Mouse (Mus musculus) hindlimb bud, embryonic 11.5 days (tissue): ENCODE data around the gene Mrpl51.

Source experiments
- DNase-seq: peaks from one replicate; pipeline ENCODE4 v3.0.0-alpha.2; 2012; ENCODE audit warnings: low read depth, low spot score; ENCODE audit errors: extremely low spot score

Gene Mrpl51

DNA sequence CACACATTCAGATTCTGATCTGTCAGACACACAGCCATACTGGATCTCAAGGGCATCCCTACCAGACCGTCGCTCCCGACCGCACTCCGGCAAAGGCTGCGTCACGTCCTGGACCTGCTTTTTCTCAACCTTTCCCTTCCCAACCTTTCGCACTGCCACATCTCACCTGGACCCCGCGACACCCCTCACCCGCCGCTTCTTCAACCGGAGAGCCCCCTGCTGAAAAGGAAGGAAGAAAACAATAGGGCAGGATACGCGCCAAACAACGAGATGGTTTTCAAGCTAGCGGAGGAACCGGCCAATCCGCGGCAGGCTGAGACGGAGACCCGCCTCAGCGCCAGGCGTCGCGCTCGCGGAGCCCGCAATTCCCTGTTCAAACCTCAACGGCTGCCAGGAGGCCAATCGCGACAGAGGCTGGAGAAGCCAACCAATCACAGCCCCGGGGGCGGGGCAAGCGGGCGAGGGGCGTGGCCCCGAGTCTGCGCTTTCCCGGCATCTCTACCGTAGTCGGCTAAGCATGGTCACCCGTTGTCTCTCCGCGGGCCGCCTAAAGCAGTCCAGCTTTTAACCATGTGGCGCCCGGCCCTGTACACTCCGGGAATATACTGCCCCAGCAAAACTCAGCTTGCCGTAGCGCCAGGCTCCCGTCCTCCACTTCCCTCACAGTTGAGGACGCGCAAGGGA lies at the start of gene Mrpl51, which contains the start of gene Ncapd2:
TSS of gene Mrpl51 (plus strand) at position 470 of the 684 bp plus-strand sequence.
TSS of gene Ncapd2 (minus strand) at position 370 of the 684 bp plus-strand sequence.
- peak; percentile 85 for DNase-seq

DNA sequence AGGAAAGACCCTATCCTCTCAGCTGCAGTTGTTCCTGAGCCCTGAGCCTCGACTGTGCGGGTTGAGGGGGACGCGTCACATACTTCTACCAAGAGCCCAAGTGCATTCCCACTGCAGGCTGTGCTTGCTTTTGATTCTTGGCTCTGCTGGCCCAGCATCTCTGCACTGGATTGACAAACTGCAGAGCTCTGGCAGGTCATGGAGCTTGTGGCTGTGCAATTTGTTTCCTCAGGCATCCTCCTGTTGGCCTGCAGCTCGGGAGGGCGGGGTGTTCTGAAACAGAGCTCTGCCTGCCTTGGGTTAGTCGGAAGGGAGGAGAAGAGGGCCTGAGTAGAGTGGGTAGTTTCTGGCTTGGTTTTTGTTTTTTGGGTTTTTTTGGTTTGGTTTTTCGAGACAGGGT lies 49.2 kb upstream of the Mrpl51 start:
- DNase-seq = no peak

DNA sequence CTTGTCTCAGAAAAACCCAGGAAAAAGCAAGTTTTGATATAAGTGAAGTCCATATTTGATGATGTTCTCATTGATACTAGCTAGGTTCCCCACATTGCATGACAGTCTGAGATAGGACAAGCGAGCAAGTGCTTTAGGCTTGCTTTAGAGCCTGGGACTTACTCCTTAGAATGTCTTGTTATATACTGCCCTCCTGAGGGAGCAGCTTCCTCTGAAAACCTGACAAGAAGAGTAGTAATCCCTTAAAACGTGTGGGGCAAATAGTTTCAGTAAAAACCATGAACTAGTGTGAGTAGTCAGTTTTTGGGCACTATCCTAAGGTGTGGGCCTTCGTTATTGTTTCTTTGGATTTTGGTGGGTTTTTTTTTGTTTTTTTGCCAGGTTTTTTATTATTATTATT lies 48.5 kb upstream of the Mrpl51 start:
- no peak for DNase-seq

DNA sequence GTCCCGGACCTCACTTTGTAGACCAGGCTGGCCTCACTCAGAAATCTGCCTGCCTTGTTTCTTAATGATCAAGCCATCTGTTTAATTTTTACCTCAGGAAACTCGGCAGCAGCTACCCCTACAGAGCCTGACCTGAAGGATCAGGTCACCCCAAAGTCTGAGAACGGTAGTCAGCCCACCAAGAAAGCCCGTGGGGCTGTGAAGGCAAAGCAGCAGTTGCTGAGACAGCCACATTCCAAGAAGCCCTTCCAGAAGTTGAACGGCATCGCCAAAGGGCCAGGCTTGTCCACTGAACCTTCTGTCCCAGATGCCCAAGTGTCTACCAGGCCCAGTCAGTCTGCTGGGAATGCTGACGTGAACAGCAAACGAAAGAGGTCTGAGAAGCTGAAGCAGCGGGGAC lies 47.7 kb upstream of the Mrpl51 start:
- DNase-seq = no peak

DNA sequence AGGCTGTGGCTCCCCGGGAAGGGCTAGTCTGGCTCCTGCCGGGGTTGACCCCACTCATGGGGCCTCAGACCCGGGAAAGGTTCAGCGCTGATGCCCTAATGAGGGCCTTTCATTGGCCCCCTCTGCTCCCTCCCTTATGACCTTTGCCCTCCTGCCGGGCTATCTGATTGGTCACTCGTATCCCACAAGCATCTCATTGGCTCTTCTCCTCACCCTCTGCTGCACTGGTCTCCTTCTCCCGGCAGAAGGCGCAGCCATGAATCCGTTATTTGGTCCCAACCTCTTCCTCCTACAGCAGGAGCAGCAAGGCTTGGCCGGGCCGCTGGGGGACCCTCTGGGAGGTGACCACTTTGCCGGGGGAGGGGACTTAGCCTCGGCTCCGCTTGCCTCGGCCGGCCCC lies 46.6 kb upstream of the Mrpl51 start, which contains the start of gene Iffo1:
TSS of gene Iffo1 (plus strand) at position 241 of the 400 bp plus-strand sequence.
- no peak for DNase-seq

DNA sequence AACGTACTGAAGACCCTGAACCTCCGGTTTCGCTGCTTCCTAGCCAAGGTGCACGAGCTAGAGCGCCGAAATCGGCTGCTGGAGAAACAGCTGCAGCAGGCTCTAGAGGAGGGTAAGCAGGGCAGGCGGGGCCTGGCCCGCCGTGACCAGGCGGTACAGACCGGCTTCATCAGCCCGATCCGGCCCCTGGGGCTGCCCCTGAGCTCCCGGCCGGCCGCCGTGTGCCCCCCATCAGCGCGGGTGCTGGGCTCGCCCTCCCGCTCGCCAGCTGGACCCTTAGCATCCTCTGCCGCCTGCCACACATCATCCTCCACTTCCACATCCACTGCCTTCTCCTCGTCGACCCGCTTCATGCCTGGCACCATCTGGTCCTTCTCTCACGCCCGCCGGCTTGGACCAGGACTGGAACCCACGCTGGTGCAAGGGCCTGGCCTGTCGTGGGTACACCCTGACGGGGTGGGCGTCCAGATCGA lies 46.1 kb upstream of the Mrpl51 start:
- DNase-seq = no peak

DNA sequence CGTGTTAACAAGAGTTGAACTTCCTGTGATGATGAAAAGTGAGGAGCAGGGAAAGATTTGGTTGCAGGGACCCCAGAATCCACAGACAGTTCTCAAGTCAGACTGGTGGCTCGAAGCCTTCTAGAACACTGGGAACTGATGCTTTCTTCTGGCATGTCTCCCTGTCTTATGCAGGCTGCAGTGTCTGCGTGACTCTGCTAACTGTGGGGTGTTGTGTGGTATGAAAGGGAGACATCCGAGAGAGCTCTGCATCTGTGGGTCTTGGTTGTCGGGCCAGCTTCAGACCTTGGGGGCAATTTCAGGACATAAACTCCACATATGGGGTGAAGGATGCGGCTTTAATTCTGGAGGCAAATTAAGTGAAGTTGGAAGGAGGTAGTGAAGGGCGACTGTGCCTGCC lies 45.5 kb upstream of the Mrpl51 start:
- no peak for DNase-seq

DNA sequence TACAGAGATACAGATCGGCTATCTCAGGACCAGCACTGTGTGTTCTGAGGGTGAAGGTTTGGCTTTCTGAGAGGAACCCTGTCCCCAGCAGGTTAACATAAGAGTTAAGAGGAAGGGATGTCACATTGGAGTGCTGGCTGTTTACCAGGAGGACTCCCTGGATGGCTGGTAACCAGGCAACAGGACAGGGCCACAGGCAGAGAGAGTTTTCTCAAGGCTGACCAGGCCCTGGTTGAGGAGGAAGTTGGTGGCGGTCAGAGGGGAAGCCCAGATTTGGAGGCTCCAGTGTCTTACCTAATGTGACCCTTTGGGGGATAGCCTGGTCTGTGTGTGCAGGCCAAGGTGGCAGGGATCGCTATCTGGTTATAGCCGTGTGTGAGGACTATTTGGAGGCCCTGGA lies 44.8 kb upstream of the Mrpl51 start:
- DNase-seq = no peak

DNA sequence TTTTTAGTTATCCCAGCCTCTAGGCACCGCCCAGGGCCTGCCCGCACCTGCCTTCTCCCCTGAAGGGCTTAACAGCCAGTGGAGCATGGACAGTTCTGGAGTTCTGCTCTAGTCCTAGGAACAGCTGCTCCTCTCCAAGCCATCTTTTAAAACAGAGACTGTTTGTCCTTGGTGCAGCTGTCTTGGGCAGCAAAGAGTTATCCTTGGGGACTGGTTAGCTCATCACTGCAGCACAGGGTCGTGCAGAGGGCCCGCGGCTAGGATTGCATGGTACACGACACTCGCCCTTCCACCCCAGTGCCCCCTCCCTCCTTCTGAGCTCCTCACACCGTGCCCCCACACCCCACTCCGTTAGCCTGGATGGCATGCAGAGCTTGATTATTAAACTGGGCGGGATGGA lies 44.3 kb upstream of the Mrpl51 start:
- no peak for DNase-seq

DNA sequence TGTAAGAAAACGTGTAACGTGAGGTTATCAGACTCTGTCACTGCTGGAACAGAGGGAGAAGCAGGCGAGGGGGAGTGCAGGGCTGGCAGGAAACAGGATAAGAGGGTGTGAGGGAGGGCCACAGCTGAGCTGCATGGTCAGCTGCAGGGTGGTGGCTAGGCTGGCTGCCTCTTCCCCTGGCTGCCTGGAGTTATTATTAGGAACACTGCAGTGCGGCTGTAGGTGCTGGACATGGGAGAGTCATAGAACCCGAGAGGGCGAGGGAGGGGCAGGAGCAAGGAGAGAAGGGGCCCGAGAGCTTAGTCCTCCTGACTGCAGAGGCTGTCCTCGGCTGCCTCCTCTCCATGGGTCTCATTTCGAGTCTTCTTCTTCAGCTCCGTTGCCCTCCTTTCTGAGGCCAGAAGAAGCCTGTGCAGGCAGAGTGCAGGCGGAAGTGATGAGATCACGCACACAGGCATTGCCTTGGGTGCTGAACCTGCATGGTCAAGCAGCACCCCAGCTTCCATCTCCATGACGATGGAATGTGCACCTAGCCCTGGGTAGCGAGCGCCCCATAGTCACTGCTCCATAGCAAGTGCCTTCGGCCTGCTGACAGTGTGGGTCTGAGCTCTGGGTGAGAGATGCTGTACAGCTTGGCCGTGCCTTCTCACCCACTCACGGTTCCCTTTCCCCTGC lies 43.2 kb upstream of the Mrpl51 start:
- DNase-seq = no peak

DNA sequence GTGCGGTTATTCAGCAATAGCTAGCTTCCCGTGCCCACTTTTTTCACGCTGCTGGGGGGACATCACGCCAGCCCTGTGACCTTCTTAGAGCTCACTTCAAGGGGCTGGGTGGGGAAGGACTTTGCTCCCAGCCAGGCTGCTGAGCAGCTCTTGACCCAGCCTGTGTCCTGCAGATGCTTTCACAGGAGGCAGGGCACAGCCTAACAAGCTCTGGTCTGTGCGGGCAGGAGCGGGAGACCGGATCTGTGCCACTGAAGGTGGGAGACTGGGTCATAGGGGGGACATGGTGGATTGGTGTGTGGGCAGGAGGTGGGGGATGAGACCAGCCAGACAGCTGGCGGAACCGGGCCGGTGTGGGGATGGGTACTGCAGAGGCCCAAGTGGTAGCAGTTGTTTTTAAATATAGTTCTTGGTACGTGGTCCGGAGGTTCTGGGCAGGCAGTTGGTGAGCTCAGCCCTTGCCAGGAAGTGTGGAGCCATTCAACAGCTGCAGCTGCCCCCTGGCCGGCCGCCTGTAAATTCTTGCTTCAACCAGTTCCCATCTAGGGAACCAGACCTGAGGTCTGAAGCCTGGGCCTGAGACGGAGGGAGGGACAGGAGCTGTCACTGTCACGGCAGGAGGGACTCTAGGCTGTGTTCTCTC lies 42.6 kb upstream of the Mrpl51 start:
- DNase-seq = no peak

DNA sequence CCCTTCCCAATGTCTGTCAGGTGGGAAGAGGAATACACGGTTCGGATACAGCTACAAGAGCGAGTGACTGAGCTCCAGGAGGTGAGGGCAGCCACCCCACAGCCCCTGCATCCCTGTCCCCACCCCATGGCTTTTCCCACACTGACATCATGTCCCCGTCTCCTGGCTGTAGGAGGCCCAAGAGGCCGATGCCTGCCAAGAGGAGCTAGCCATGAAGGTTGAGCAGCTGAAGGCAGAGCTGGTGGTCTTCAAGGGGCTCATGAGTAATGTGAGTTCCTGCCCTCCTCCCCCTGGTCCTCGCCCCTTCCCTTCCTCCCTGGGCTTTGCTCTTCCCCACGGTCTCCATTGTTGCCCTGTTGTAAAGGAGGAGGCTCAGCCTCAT lies 42.0 kb upstream of the Mrpl51 start:
- DNase-seq = no peak

DNA sequence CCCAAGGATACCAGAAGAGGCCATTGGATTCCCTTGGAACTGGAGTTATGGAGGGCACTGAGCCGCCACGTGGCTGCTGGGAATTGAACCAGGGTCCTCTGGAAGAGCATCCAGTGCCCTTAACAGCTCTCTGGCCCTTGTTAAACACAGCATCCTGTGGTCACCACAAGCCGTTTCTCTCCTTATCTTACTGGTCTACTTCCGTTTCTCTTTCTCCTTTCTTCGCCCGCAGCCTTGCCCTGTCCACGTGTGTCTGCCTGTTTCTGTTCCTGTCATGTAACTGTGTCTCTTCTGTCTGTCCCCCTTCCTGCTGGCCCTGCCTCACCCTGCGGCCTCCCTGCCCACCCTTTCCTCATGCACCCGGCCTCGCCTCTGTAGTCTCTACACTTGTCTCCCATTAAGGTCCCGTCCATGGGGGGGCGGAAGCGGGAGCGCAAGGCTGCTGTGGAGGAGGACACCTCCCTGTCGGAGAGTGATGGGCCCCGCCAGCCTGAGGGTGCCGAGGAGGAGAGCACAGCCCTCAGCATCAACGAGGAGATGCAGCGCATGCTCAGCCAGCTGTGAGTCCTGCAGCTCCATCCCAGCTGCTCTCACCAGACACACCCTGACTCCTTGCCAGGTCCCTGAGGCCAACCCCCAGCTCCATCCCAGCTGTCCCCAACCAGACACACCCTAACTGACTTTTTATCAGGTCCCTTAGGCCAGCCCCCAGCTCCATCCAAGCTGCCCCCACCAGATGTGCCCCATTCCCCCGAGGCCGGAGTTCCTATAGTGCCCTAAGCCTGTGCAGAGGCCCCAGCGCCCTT lies 39.2 kb upstream of the Mrpl51 start:
- DNase-seq = no peak

DNA sequence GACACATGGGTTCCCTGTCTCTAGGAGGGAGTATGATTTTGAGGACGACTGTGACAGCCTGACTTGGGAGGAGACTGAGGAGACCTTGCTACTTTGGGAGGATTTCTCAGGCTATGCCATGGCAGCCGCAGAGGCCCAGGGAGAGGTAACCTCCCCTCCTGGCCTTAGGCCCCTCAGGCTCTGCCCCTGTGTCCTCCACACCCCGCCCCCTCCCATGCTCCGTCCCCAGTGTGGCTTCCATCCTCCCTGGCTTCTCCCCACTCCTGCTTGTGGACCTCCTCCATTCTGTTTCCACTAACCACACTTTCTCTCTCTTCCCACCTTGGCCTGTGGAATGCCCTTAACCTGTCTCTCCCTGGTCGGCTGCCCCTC lies 38.6 kb upstream of the Mrpl51 start:
- DNase-seq = no peak

DNA sequence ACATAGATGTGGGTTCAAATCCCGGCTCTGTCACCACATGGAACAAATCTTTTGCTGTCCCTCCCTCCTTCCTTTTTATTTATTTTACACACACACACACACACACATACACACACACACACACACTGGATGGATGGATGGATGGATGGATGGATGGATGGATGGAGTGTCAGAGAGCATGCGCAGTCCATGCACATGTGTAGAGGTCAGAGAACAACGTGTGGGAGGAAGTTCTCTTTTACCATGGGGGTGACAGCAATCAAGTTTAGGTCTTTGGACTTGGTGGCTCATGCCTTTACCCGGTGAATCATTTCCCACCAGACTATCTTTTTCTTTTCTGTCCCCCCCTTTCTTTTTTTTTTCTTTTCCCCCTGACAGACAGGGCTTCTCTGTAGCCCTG lies 37.9 kb upstream of the Mrpl51 start:
- no peak for DNase-seq

DNA sequence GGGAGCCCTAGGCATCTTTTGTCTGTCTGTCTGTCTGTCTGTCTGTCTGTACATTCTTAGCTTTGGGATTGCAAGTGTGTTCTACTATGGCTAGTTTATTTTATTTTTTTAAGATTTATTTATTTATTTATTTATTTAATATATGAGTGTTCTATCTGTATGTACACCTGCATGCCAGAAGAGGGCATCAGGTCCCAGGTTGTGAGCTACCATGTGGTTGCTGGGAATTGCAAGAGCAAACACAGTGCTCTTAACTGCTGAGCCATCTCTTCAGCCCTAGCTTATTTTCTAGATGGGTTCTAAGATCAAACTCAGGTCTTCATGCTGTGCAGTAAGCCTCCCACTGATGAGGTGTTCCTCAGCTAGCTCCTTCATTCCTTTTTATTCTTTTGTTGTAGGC lies 37.1 kb upstream of the Mrpl51 start:
- no peak for DNase-seq

DNA sequence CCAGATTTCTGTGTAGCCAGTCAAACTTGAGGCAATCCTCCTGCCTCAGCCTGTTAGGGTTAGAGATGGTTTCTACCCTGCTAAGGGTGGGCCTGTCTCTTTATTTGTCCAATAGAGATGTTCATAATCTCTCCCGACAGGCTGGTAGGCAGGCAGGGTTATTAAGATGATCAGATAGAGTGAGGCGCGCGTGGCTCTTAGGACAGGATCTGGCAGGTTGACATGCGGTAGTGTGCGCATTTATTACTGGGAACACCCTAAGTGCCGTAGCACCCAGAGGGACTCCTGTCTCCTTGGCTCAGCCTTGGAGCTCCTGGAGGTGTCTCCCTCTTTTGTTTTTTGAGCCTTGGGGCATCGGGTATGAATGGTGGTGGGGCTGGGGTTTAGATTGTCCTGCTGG lies 36.3 kb upstream of the Mrpl51 start:
- DNase-seq = no peak

DNA sequence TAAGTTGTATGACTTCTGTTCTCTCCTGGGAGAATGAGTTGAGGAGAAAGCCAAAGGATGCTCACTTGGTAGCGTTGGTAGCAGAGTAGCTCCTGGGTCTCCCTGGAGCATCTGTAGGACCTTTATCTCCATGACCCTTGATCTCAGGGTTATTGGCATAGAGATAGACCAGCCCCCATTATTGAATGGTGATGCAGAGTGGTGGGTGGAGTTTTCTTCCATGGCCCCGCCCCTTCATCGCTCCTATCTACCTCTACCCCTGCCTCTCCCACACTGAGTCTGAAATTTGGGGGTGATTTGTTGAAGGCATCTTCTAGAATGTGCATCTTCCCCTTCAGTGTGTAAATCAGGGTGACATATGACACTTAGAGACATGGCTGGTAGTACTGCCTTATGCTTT lies 35.1 kb upstream of the Mrpl51 start:
- no peak for DNase-seq

DNA sequence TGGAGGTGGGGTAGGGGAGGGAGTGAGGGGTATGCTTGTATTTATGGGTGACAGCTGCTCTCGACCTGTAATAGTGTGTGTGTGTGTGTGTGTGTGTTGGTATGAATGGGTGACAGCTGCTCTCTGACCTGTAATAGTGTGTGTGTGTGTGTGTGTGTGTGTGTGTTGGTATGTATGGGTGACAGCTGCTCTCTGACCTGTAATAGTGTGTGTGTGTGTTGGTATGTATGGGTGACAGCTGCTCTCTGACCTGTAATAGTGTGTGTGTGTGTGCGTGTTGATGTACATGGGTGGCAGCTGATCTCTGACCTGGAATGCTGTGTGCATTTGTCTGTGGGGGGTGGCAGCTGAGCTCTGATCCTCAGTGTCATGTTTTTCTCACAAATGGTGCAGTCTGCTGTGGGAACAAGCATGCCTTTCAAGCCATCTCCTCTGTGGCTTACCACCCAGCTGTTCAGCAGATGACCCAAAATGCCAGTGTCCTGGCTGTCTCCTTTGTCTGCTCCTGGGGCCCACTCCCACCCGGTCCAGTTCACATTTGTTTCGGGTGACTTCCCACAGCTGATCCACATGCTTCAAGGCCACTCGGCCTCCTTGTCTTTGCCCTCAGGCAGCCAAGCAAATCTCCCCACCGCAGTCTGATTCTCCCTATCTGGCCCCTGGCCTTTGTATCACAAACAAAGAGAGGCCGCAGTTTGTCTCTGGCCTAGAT lies 34.5 kb upstream of the Mrpl51 start:
- no peak for DNase-seq

DNA sequence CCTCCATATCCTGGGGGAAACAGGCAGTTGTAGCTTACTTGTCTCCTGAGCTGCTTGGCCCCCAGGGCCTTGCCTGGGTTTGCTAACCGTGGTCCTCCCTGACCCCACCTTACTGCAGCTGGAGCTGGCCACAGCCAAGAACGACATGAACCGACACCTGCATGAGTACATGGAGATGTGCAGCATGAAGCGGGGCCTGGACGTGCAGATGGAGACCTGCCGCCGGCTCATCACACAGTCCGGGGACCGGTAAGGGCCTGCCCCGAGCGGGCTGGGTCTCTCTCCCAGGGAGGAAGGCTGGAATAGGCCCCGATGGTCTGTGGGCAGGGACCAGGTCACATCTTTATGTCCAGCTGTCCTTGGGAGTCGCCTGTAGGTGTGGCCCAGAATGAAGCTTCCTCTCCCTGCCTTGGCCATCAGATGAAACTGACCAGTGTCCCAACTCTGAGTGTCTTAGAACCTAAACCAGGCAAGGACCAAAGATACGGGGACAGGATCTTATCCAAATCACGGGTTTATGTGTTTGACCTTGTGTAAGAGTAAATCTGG lies 32.6 kb upstream of the Mrpl51 start:
- DNase-seq = no peak
